Mouse (Mus musculus): ENCODE results near the gene Elp1. TPM values are rescaled to one million over a fixed set of nuclear protein-coding genes. Genes with fewer than 3 reads are reported as not detected.

Gene Elp1
- polyA plus RNA-seq, 1 experiment from 2014 or later, result 8.1 TPM

- TF ChIP-seq CTCF (IDR thresholded peaks at IDR 0.05; ENCODE audit: low read depth) (no peak), EP300 (IDR thresholded peaks at IDR 0.05; ENCODE audit: low read depth) (no peak)
- ATAC-seq (no peak), DNase-seq (no peak)
- Histone ChIP-seq H3K4me1 (ENCODE audit: insufficient read depth) (no peaks in the 10 kb centered on the region), H3K36me3 (replicated peaks; ENCODE audit: insufficient read depth, low read length) (0 out of 2 replicates have a peak, but pooled peaks cover 5% of the 10 kb centered on the region), H3K27me3 (ENCODE audit: insufficient read depth, low read length) (no peaks in the 10 kb centered on the region), H3K4me3 (ENCODE audit: low read depth, low read length) (no peak overlapping the region), H3K4me2 (ENCODE audit: low read depth, low read length) (no peak overlapping the region), H3K27ac (ENCODE audit: low read depth) (no peak overlapping the region), H3K9ac (replicated peaks) (no peak overlapping the region), H3K9me3 (ENCODE audit: low read length) (no peaks in the 10 kb centered on the region)
- WGBS (ENCODE audit: insufficient replicate concordance), result 80% methylated on average over 7 of the region's 7 CpGs
These were observed 27.4 kb upstream of the Elp1 start for GRCm38 (mm10) chr4:56829511-56829921.

DNA sequence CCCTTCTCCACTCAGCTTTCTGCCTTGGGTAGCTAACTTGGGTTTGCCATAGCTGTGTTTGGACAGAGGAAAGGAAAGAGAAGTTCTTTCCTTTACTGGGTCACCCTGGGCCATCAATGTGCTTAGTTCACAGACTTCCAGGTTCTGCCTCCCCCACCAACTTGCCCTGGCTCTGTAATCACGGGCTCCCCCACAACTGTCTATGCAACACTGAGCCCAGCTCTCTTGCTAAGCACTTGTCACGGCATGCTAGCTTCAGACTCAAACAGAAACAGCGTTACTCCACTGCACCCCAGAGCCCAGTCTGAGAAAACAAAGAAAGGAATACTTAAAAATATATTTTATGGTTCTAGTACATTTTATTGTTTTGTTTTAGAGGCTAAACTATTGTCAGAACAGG is 26.8 kb upstream of the Elp1 start:
- Histone ChIP-seq H3K4me3 (ENCODE audit: low read depth, low read length) (no peak overlapping the region), H3K4me2 (ENCODE audit: low read depth, low read length) (no peak overlapping the region), H3K27me3 (ENCODE audit: insufficient read depth, low read length) (no peaks in the 10 kb centered on the region), H3K36me3 (replicated peaks; ENCODE audit: insufficient read depth, low read length) (0 out of 2 replicates have a peak, but pooled peaks cover 5% of the 10 kb centered on the region), H3K9ac (replicated peaks) (no peak overlapping the region), H3K4me1 (ENCODE audit: insufficient read depth) (no peaks in the 10 kb centered on the region), H3K27ac (ENCODE audit: low read depth) (no peak overlapping the region), H3K9me3 (ENCODE audit: low read length) (no peaks in the 10 kb centered on the region)
- DNase-seq (no peak), ATAC-seq (no peak)
- 73% methylated on average over 3 of the region's 3 CpGs for WGBS (ENCODE audit: insufficient replicate concordance)
- TF ChIP-seq CTCF (IDR thresholded peaks at IDR 0.05; ENCODE audit: low read depth) (no peak), EP300 (IDR thresholded peaks at IDR 0.05; ENCODE audit: low read depth) (no peak)

- H3K9me3 ChIP-seq (ENCODE audit: low read length), result no peaks in the 10 kb centered on the region
- H3K9ac ChIP-seq (replicated peaks), result no peak overlapping the region
- H3K27me3 ChIP-seq (ENCODE audit: insufficient read depth, low read length), result no peaks in the 10 kb centered on the region
- H3K4me1 ChIP-seq (ENCODE audit: insufficient read depth), result no peaks in the 10 kb centered on the region
- TF ChIP-seq CTCF (IDR thresholded peaks at IDR 0.05; ENCODE audit: low read depth) (no peak), EP300 (IDR thresholded peaks at IDR 0.05; ENCODE audit: low read depth) (no peak)
- no peak overlapping the region for H3K4me2 ChIP-seq (ENCODE audit: low read depth, low read length)
- 0 out of 2 replicates have a peak, but pooled peaks cover 2% of the 10 kb centered on the region for H3K36me3 ChIP-seq (replicated peaks; ENCODE audit: insufficient read depth, low read length)
- 80% methylated on average over 9 of the region's 9 CpGs for WGBS (ENCODE audit: insufficient replicate concordance)
- ATAC-seq (no peak), DNase-seq (no peak)
- H3K4me3 ChIP-seq (ENCODE audit: low read depth, low read length), result no peak overlapping the region
- H3K27ac ChIP-seq (ENCODE audit: low read depth), result no peak overlapping the region
These were observed 22.1 kb upstream of the Elp1 start for GRCm38 (mm10) chr4:56824231-56824630.

GRCm38 (mm10) chr4:56820017-56820550 is 18.0 kb upstream of the Elp1 start:
- no peak for DNase-seq
- Histone ChIP-seq H3K36me3 (replicated peaks; ENCODE audit: insufficient read depth, low read length) (no peaks in the 10 kb centered on the region), H3K27me3 (ENCODE audit: insufficient read depth, low read length) (no peaks in the 10 kb centered on the region), H3K9ac (replicated peaks) (no peak overlapping the region), H3K4me1 (ENCODE audit: insufficient read depth) (no peaks in the 10 kb centered on the region), H3K4me3 (ENCODE audit: low read depth, low read length) (no peak overlapping the region), H3K27ac (ENCODE audit: low read depth) (no peak overlapping the region), H3K4me2 (ENCODE audit: low read depth, low read length) (no peak overlapping the region), H3K9me3 (ENCODE audit: low read length) (no peaks in the 10 kb centered on the region)
- ATAC-seq, result no peak
- TF ChIP-seq CTCF (IDR thresholded peaks at IDR 0.05; ENCODE audit: low read depth) (peak; percentile 68), EP300 (IDR thresholded peaks at IDR 0.05; ENCODE audit: low read depth) (no peak)

DNA sequence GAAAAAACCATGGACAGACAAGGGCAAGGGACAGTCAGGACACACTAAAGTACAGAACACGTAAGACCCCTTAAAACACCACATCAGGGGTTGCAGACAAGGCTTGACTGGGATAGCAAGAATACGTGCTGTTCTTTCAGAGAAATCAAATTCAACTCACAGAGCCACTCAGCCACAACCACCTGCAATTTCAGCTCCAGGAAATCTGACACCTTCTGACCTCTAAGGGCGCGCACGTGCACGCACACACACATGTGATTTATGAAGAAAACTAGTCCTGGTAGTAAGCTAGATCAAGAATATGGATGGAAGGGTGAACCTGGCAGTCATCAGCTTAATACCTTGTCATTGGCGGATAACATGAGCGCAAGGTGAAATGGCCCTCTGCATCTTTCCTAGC is 13.0 kb upstream of the Elp1 start:
- DNase-seq, result no peak

GRCm38 (mm10) chr4:56812096-56812495 is 10.0 kb upstream of the Elp1 start:
- Histone ChIP-seq H3K27me3 (ENCODE audit: insufficient read depth, low read length) (no peaks in the 10 kb centered on the region), H3K36me3 (replicated peaks; ENCODE audit: insufficient read depth, low read length) (no peaks in the 10 kb centered on the region; the same call in 1 of the 2 replicates), H3K4me3 (ENCODE audit: low read depth, low read length) (no peak overlapping the region), H3K4me2 (ENCODE audit: low read depth, low read length) (no peak overlapping the region), H3K9ac (replicated peaks) (no peak overlapping the region), H3K27ac (ENCODE audit: low read depth) (no peak overlapping the region), H3K4me1 (ENCODE audit: insufficient read depth) (no peaks in the 10 kb centered on the region; the same call in 1 of the 2 replicates), H3K9me3 (ENCODE audit: low read length) (no peaks in the 10 kb centered on the region)
- 76% methylated on average over 4 of the region's 4 CpGs for WGBS (ENCODE audit: insufficient replicate concordance)
- no peak for DNase-seq
- ATAC-seq, result no peak
- no peak for TF ChIP-seq CTCF (IDR thresholded peaks at IDR 0.05; ENCODE audit: low read depth)
- TF ChIP-seq EP300 (IDR thresholded peaks at IDR 0.05; ENCODE audit: low read depth), result no peak

More for the DNA sequence above, 13.0 kb upstream of the Elp1 start:
- Histone ChIP-seq H3K27me3 (ENCODE audit: insufficient read depth, low read length) (no peaks in the 10 kb centered on the region), H3K4me1 (ENCODE audit: insufficient read depth) (no peaks in the 10 kb centered on the region), H3K27ac (ENCODE audit: low read depth) (no peak overlapping the region), H3K4me3 (ENCODE audit: low read depth, low read length) (no peak overlapping the region), H3K9me3 (ENCODE audit: low read length) (no peaks in the 10 kb centered on the region), H3K4me2 (ENCODE audit: low read depth, low read length) (no peak overlapping the region), H3K9ac (replicated peaks) (no peak overlapping the region), H3K36me3 (replicated peaks; ENCODE audit: insufficient read depth, low read length) (no peaks in the 10 kb centered on the region; the same call in 1 of the 2 replicates)
- no peak for TF ChIP-seq CTCF (IDR thresholded peaks at IDR 0.05; ENCODE audit: low read depth)
- TF ChIP-seq EP300 (IDR thresholded peaks at IDR 0.05; ENCODE audit: low read depth), result no peak
- 89% methylated on average over 8 of the region's 8 CpGs for whole genome bisulfite sequencing (ENCODE audit: insufficient replicate concordance)
- no peak for ATAC-seq
